Mouse (Mus musculus) natural killer cell, adult 2 months (primary cell): Measurements from ENCODE around the gene Ptprn2.

Source experiments
- DNase-seq, 2 experiments: peaks; one replicate each; pipeline ENCODE4 v3.0.0; 2022; ENCODE audit warnings: low spot score in 2 of 2

Ptprn2 gene

DNA sequence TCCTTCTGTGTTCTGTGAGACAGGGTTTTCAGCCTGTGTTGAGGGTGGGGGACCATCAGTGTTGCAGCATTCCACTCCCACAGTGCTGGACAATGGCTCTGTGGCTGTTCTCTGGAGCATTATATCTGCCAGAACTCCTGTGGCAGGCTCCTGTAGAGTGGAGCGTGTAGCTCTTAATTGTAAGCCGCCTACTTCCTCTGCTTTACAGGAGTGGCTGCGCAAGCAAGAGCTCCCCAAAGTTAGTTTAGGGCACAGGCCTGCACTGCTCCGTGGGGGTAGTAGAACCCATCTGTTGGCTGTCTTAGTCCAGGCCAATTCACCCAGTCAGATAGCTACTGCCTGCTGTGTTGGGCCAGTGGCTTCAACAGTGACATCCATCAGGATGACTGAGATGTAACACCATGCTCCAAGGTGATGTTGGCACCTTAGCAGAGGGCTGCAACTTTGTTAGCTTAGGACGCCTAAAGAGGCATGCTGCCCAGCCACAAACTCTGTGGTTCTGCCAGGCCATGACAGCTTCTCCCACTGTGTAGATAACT lies 651.0 kb downstream of the Ptprn2 start:
- no peak for DNase-seq

GRCm38 (mm10) chr12:117140901-117141300 lies 655.4 kb downstream of the Ptprn2 start:
- no peak for DNase-seq

DNA sequence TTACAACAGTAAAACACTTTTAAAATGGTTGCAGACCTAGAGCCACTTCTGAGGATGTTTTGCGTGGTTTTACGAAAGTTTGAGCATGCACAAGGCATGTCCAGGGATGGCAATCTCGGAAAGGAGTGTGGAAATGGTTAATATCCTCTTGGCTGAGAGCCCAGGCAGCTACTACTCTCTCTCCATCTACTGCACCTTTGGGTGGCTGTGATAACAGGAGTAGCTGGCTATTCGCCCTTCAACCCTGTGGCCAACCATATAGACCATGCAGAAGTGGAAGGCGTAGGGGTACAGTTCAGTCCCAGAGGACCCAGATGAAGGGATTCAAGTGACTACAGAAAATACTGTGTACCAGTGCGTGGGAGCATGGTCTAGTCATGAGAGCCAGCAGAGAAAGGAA lies 655.9 kb downstream of the Ptprn2 start:
- no peak for DNase-seq

DNA sequence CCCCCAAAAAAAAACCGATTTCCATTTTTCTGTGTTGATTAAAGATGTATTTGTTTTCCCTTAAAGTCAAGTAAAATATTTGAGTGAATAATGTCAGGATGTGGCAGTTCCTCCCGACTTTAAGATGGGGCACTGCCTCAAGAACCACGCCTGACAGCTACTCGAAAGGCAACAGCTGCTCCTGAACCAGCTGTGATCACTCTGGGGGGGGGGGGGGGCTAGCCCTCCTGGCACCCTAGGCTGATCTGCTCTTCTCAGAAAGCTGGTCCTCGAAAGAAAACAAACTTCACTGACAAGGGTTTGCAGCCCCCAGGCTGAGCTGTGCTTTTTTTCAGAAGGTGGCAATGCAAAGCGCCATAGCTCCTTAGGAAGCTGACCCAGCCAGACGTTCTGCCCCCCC lies 663.7 kb downstream of the Ptprn2 start:
- DNase-seq = no peak

GRCm38 (mm10) chr12:117150611-117151395 lies 665.3 kb downstream of the Ptprn2 start:
- no peak for DNase-seq

GRCm38 (mm10) chr12:117151611-117152010 lies 666.1 kb downstream of the Ptprn2 start:
- no peak for DNase-seq

DNA sequence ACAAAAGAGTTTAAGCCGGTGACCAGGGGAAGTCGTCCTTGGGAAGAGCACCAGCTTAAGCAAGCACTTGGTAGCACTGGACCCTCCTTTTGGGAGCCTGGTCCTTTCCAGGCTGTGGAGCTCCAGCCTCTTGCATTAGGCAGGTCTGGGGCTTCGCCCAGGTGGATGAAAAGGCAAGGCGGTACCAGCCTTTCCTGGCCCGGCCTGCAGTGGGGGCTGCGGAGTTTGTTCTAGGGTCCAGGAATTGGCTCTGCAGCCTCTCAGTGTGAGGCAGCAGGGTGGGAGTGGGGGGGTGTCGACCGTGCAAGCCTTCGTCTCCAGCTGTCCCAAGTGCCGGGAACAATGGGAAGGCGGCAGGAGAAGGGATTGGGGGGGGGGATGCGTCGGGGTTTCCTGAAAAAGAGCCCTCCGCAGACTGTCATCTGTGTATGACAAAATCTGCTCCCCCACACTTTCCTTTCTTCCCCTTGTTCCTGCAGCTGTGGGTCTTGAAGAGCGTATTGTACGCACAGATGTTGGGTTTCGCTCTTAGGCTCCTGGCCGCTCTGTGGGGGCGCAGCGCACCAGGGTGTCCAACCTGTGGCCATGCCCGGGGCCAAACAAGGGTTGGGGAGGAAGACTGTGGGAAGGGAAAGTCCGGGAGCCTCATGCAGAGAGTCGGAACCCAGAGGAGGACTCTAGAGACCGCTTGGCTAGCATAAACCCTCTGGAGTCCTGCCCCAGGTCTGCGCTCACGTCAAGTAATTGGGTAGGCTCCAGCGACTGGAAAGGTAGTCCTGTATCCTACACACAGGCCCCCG lies 667.0 kb downstream of the Ptprn2 start:
- no peak for DNase-seq

GRCm38 (mm10) chr12:117153166-117153480 lies 667.6 kb downstream of the Ptprn2 start:
- DNase-seq = no peak

- no peak for DNase-seq
Measured at GRCm38 (mm10) chr12:117153671-117154355, 668.3 kb downstream of the Ptprn2 start.

DNA sequence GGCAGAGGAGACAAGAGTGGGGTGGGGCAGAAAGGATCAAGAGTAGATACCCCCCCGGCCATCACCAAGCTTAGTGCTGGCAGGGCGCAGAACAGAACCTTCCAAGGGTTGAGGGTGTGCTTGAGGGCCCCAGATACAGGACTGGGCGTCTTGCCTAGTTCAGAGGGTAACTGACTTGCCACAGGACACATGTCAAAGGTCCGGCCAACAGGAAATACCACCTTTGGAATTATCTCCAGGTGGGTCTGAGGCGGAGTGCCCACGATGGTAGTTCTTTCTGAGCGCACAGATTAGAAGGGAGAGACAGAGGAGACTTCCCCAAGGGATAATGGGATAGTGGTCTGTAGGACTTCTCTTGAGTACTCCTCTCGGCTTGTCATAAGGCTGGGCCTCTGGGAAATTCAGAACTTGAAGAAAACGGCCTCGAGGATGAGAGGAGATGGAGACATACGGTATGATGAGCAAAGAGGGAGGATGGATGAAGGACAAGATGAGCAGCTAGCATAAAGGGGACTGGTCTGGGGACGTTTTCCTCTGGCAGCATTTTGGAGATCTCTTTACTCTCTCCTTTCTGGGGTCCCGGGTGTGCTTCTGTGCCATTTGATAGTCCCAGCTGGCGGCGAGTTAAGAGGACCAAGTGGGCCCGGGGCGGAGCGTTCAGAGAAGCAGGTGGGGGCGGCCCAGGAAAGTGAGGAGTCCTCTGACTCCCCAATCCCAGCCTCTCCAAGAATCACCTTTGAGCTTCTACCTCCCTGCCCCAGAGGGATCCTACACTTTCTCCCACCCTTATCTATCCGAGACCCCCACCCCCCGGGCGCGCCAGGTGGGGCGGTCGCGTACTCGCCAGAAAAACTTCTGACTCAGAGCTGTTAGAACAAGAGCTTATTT lies 669.1 kb downstream of the Ptprn2 start:
- no peak for DNase-seq

DNA sequence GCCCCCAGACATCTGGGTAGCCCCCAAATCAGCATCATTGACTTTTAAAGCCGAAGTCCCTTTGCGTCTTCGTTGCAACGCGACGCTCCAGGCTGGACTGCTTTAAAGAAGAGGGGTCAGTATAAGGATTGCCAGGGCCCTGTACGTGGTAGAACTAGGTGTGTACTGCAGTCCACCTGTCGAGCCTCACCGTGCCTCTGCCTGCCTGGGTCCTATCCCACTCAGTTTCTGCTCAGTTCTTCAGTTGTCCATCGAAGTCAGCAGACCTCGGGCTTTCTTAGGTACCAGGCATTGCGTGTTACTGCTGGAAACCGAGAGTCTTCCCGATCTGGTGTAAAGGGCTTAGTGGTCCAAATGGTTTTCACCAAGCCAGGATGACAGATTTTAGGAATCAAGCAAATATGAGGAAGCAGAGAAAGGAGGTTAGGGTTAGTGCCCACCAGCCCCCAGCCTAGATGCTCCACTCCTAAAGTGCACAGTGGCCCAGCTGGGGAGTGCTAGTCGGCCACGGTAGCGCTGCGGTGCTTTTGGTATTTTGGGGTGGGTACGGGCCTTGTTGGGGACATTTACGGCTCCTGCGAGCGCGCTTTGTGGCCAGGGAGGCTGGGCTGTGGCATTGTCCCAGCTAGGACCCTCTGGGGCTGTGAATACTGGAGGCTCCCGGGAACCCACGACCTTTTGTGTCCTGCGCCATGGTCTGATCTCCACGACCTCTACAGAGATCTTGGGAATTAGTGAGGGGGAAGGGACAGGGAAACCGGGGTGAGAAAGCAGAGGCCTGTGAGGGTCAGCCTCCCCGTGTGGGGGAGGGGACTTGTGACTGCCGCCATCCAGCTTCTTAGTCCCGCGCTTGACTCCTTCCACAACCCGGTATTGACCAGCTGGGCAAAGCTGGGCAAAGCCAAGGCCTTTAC lies 670.0 kb downstream of the Ptprn2 start:
- no peak for DNase-seq

GRCm38 (mm10) chr12:117156256-117156655 lies 670.7 kb downstream of the Ptprn2 start:
- no peak for DNase-seq

GRCm38 (mm10) chr12:117156786-117157185 lies 671.3 kb downstream of the Ptprn2 start:
- no peak for DNase-seq

GRCm38 (mm10) chr12:117157249-117157648 lies 671.7 kb downstream of the Ptprn2 start:
- DNase-seq = no peak

- DNase-seq = no peak
Measured at GRCm38 (mm10) chr12:117157660-117158386, 672.3 kb downstream of the Ptprn2 start.

DNA sequence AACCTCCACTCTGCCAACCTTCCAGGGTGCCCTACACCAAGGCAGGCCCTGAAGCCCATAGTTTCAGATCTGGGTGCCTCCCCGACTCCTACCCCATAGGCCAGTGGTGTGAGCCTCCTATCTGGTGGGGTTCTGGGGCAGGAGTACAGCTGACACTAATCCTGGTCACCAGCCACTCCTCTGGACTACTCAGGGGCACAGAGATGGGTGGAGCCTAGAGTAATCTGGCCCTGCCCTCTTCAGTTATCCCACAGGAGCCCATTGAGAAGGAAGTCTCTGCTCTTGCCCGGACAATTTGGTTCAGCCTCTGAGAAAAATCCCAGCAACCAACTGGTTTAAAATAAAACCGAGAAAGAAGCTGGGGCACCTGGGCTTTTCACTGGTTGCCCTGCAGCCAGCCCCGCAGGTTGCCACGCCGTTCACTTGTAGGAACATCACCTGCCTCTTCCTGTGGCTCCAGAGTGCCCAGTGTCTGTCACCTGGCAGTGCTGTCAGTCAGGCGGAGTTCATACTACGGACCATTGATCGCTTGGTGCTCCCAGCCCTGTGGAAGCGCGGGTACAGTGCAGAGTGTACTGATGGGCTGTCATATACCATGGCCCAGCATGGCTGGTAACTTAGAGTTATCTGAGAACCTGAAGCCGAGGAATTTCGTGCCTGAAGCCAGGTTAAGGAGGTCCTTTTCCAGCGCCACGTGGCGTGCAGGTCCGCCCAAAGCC lies 673.6 kb downstream of the Ptprn2 start:
- DNase-seq = no peak

GRCm38 (mm10) chr12:117159669-117160210 lies 674.2 kb downstream of the Ptprn2 start:
- no peak for DNase-seq

DNA sequence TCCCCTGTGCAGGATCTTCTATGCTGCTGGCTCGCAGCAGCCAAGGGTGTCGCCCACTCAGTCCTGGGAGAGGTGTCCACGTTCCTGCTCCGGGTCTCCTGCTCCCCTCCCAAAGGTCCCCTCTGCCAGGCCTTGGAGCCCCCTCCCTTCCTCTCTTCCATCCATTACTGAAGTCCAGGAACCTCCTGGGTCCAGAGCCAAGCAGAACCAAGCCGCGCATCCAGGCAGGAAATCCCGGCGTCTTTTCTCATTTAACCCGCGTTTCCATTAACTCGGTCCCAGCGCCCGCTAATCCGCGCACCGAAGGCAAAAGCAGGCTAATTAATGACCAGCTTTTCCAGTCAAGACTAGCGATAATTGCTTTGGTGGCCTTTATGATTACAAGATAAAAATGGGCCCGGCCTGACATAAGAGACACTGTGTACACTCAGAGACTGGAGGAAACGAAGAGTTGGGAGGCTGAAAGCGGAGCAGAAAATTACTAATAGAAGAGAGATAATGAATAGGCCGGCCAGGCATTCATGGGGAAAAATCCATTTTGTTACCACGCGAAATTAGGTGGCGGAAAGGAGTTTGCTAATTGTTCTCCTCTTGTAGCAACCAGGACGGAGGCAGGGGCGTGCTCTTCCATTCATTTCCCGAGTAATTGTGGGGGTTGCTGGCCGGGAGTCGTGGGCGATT lies 674.8 kb downstream of the Ptprn2 start:
- no peak for DNase-seq
